Mouse (Mus musculus): ENCODE results near the gene Gm49416.

DNA sequence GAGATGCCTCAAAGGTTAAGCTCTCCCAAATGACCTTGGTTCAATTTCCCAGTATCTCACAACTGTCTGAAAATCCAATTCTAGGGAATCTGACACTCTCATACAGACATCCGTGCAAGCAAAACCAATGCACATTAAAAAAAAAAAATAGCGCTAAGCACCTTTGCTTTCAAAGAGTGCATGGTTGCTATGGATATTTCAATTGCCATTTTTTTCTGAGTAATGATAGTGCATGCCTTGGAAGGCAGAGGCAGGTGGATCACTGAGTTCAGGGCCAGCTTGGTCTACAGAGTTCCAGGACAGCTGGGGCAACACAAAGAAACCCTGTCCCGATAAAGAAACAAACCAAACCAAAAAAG lies 7.7 kb upstream of the Gm49416 start:
- no peak for TF ChIP-seq CTCF (IDR thresholded peaks at IDR 0.05; ENCODE audit: low read depth)
- no peak; the same call in 1 of the 2 replicates for TF ChIP-seq EP300 (IDR thresholded peaks at IDR 0.05; ENCODE audit: low read depth)

All from liver, embryonic 14.5 days (tissue).